Mouse (Mus musculus): ENCODE measurements at regions not wholly inside any gene's neighbourhood (a gene's known extent, or its start where the extent isn't known, plus 50 kb on each side); places are given as distances from the start of the nearest gene placed in this dataset.
A peak's percentile ranks its signal among the peaks of the same experiment; 100 is the strongest.

- Histone ChIP-seq H3K9ac (ENCODE audit: low read depth, low read length, severe bottlenecking) (no peak overlapping the region), H3K4me1 (ENCODE audit: control insufficient read depth, insufficient read depth, low read length) (no peaks in the 10 kb centered on the region), H3K36me3 (ENCODE audit: control insufficient read depth, insufficient read depth, low read length) (no peaks in the 10 kb centered on the region), H3K9me3 (ENCODE audit: control insufficient read depth, low read length) (no peaks in the 10 kb centered on the region), H3K27ac (replicated peaks; ENCODE audit: low read depth, low read length) (no peak overlapping the region), H3K27me3 (ENCODE audit: control insufficient read depth, insufficient read depth, low read length) (no peaks in the 10 kb centered on the region), H3K4me2 (replicated peaks; ENCODE audit: low read depth, low read length, severe bottlenecking) (no peak overlapping the region), H3K4me3 (replicated peaks; ENCODE audit: low read length) (no peak overlapping the region)
- DNase-seq (ENCODE audit: low spot score), result peak; percentile 23
- 83% methylated on average over 8 of the region's 8 CpGs for WGBS
- TF ChIP-seq POLR2A (IDR thresholded peaks at IDR 0.05; ENCODE audit: borderline replicate concordance, extremely low read depth, insufficient read depth, insufficient read length), result no peak
- ATAC-seq (ENCODE audit: low FRiP score, low read depth), result no peak
These were observed 400.1 kb upstream of the Intu start for GRCm38 (mm10) chr3:40130858-40131584.

DNA sequence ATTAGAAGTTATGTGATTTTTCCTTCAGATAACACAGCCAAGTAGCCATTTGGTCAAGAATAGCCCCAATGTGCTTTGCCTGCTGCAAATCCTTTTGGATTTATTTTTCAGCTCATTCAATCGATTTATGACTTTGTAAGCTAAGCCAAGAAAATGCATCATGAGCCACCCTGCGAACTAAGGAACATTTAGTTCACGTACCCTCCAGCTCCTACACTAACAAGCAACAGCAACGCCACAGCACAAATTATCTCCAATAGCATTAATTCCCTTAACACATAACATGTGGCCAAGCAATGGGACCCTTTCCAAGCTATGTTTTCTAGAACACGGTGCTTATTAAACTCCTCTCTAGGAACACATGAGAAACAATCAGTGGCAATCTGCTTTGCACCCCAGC lies 392.4 kb upstream of the Intu start:
- Histone ChIP-seq H3K9ac (ENCODE audit: low read depth, low read length, severe bottlenecking) (no peak overlapping the region), H3K27me3 (ENCODE audit: control insufficient read depth, insufficient read depth, low read length) (no peaks in the 10 kb centered on the region), H3K4me2 (replicated peaks; ENCODE audit: low read depth, low read length, severe bottlenecking) (no peak overlapping the region), H3K36me3 (ENCODE audit: control insufficient read depth, insufficient read depth, low read length) (no peaks in the 10 kb centered on the region), H3K9me3 (ENCODE audit: control insufficient read depth, low read length) (no peaks in the 10 kb centered on the region), H3K4me1 (ENCODE audit: control insufficient read depth, insufficient read depth, low read length) (peaks cover 8% of the 10 kb centered on the region), H3K4me3 (replicated peaks; ENCODE audit: low read length) (no peak overlapping the region), H3K27ac (replicated peaks; ENCODE audit: low read depth, low read length) (no peak overlapping the region)
- ATAC-seq (ENCODE audit: low FRiP score, low read depth) (no peak), DNase-seq (ENCODE audit: low spot score) (peak; percentile 36)
- 22% methylated on average over 5 of the region's 5 CpGs for WGBS
- TF ChIP-seq POLR2A (IDR thresholded peaks at IDR 0.05; ENCODE audit: borderline replicate concordance, extremely low read depth, insufficient read depth, insufficient read length), result no peak

- no peak for DNase-seq (ENCODE audit: low spot score)
- Histone ChIP-seq H3K4me3 (replicated peaks; ENCODE audit: low read length) (no peak overlapping the region), H3K4me1 (ENCODE audit: control insufficient read depth, insufficient read depth, low read length) (peaks cover 8% of the 10 kb centered on the region), H3K9me3 (ENCODE audit: control insufficient read depth, low read length) (no peaks in the 10 kb centered on the region), H3K27me3 (ENCODE audit: control insufficient read depth, insufficient read depth, low read length) (no peaks in the 10 kb centered on the region), H3K9ac (ENCODE audit: low read depth, low read length, severe bottlenecking) (no peak overlapping the region), H3K36me3 (ENCODE audit: control insufficient read depth, insufficient read depth, low read length) (no peaks in the 10 kb centered on the region), H3K4me2 (replicated peaks; ENCODE audit: low read depth, low read length, severe bottlenecking) (no peak overlapping the region), H3K27ac (replicated peaks; ENCODE audit: low read depth, low read length) (no peak overlapping the region)
- 74% methylated on average over 5 of the region's 5 CpGs for WGBS
- TF ChIP-seq POLR2A (IDR thresholded peaks at IDR 0.05; ENCODE audit: borderline replicate concordance, extremely low read depth, insufficient read depth, insufficient read length), result no peak
- ATAC-seq (ENCODE audit: low FRiP score, low read depth), result no peak
These were observed 388.9 kb upstream of the Intu start for GRCm38 (mm10) chr3:40142229-40142628.

DNA sequence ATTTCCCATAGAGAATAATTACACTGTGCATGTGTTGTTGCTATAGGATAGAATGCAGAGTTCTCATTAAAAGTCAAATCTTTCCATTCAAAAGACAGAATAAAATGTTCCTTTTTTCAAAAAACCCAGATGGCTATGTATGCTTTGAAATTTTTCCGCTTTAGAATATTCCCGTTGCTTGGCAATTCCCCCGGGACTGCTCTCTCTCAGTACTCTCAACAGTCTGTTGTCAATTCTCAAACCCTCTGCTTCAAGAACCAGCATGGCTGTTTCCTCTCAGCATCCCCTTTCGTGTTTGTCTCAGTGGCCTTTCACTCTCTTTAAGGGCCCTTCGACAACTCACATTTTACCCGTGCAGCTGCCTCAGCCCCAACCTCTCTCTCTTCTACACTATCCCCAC lies 372.5 kb upstream of the Intu start:
- ATAC-seq (ENCODE audit: low FRiP score, low read depth) (no peak), DNase-seq (ENCODE audit: low spot score) (no peak)
- TF ChIP-seq POLR2A (IDR thresholded peaks at IDR 0.05; ENCODE audit: borderline replicate concordance, extremely low read depth, insufficient read depth, insufficient read length), result no peak
- H3K36me3 ChIP-seq (ENCODE audit: control insufficient read depth, insufficient read depth, low read length), result no peaks in the 10 kb centered on the region
- H3K9ac ChIP-seq (ENCODE audit: low read depth, low read length, severe bottlenecking), result no peak overlapping the region
- no peaks in the 10 kb centered on the region for H3K9me3 ChIP-seq (ENCODE audit: control insufficient read depth, low read length)
- H3K4me2 ChIP-seq (replicated peaks; ENCODE audit: low read depth, low read length, severe bottlenecking), result no peak overlapping the region
- WGBS, result 76% methylated on average over 6 of the region's 6 CpGs
- no peaks in the 10 kb centered on the region for H3K4me1 ChIP-seq (ENCODE audit: control insufficient read depth, insufficient read depth, low read length)
- H3K27me3 ChIP-seq (ENCODE audit: control insufficient read depth, insufficient read depth, low read length), result no peaks in the 10 kb centered on the region
- no peak overlapping the region for H3K27ac ChIP-seq (replicated peaks; ENCODE audit: low read depth, low read length)
- no peak overlapping the region for H3K4me3 ChIP-seq (replicated peaks; ENCODE audit: low read length)

DNA sequence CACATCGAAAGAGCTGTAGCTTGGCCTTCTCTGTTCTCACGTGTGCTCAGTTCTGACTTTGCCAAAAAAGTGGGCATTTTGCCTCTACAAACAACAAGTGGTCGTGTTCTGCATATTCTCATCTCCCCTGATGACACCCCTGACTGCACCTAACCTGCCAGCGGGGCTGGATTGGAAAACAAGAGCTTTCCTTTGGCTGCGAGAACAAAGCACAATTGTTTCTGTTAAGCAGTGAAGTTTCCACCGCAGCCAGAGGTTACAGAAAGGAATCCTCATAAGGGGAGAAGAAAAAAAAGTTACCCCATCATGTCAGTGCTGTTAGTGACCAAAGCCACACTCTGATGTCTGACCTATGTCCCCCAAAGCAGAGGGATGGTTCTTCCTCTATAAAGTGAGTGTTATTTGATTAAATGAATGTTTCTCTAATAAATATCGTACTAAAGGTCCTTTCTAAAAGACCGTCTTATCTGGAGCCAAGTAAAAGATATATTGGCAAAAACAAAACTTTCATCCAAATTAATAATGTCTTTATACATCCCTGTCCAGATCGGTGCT lies 371.4 kb upstream of the Intu start:
- Histone ChIP-seq H3K4me1 (ENCODE audit: control insufficient read depth, insufficient read depth, low read length) (no peaks in the 10 kb centered on the region), H3K9ac (ENCODE audit: low read depth, low read length, severe bottlenecking) (no peak overlapping the region), H3K9me3 (ENCODE audit: control insufficient read depth, low read length) (no peaks in the 10 kb centered on the region), H3K36me3 (ENCODE audit: control insufficient read depth, insufficient read depth, low read length) (no peaks in the 10 kb centered on the region), H3K4me2 (replicated peaks; ENCODE audit: low read depth, low read length, severe bottlenecking) (no peak overlapping the region), H3K27me3 (ENCODE audit: control insufficient read depth, insufficient read depth, low read length) (no peaks in the 10 kb centered on the region), H3K27ac (replicated peaks; ENCODE audit: low read depth, low read length) (no peak overlapping the region), H3K4me3 (replicated peaks; ENCODE audit: low read length) (no peak overlapping the region)
- DNase-seq (ENCODE audit: low spot score) (peak; percentile 59), ATAC-seq (ENCODE audit: low FRiP score, low read depth) (no peak)
- no peak for TF ChIP-seq POLR2A (IDR thresholded peaks at IDR 0.05; ENCODE audit: borderline replicate concordance, extremely low read depth, insufficient read depth, insufficient read length)
- 63% methylated on average over 9 of the region's 9 CpGs for WGBS
